17 mouse cellular contexts compared by ENCODE assay signal in genomic region chr12:17694589-17695115, GRCm38 (mm10). TPM values are rescaled to one million over a fixed set of nuclear protein-coding genes. Genes with fewer than 3 reads are reported as not detected.
DNase-seq lines count a peak whose midpoint lies in the region; ATAC-seq and TF ChIP-seq lines count a peak whose summit lies in the region.
"Had no signal": no experiment of that assay in that cellular context is flagged by ENCODE, and none has a peak within 500 bp of the region (broad histone marks: within the 10 kb centered on the region; RNA-seq: fewer than 3 reads in every experiment).

No protein-coding gene starts in this region.

- WGBS in embryonic facial prominence, embryonic 14.5 days: 85% methylated on average over 1 of the region's 1 CpGs
- WGBS in embryonic facial prominence, embryonic 10.5 days: 87% methylated on average over 1 of the region's 1 CpGs
- 65% methylated on average over 1 of the region's 1 CpGs for WGBS in forebrain, postnatal 0 days

- no peak overlapping the region for H3K4me2 ChIP-seq in embryonic facial prominence, embryonic 14.5 days (ENCODE audit: low read depth, low read length)
- no peak overlapping the region for H3K4me2 ChIP-seq in forebrain, postnatal 0 days (ENCODE audit: low read depth)
- H3K4me2 ChIP-seq: forebrain, embryonic 13.5 days; heart, embryonic 13.5 days; neural tube, embryonic 15.5 days had no signal

- no peaks in the 10 kb centered on the region for H3K27me3 ChIP-seq in embryonic facial prominence, embryonic 14.5 days (replicated peaks; ENCODE audit: control insufficient read depth, insufficient read depth, low read length)
- H3K27me3 ChIP-seq in embryonic facial prominence, embryonic 10.5 days (replicated peaks; ENCODE audit: low read depth, poor library complexity, severe bottlenecking): peaks cover 9% of the 10 kb centered on the region; the same call in 1 of the 2 replicates
- H3K27me3 ChIP-seq in megakaryocyte, embryonic 14.5 days (replicated peaks): no peaks in the 10 kb centered on the region
- no peaks in the 10 kb centered on the region; the same call in 1 of the 2 replicates for H3K27me3 ChIP-seq in forebrain, postnatal 0 days (ENCODE audit: insufficient read depth, low read length)
- H3K27me3 ChIP-seq: forebrain, embryonic 13.5 days had no signal

- H3K4me1 ChIP-seq in embryonic facial prominence, embryonic 14.5 days (ENCODE audit: control insufficient read depth, insufficient read depth, low read length): peaks cover 43% of the 10 kb centered on the region
- peaks cover 77% of the 10 kb centered on the region for H3K4me1 ChIP-seq in embryonic facial prominence, embryonic 10.5 days
- H3K4me1 ChIP-seq in megakaryocyte, embryonic 14.5 days: peaks cover 86% of the 10 kb centered on the region
- H3K4me1 ChIP-seq in forebrain, postnatal 0 days (ENCODE audit: insufficient read depth): no peaks in the 10 kb centered on the region

- H3K36me3 ChIP-seq in embryonic facial prominence, embryonic 14.5 days (ENCODE audit: control insufficient read depth, insufficient read depth, low read length): no peaks in the 10 kb centered on the region
- H3K36me3 ChIP-seq in embryonic facial prominence, embryonic 10.5 days (replicated peaks): no peaks in the 10 kb centered on the region
- H3K36me3 ChIP-seq in megakaryocyte, embryonic 14.5 days (replicated peaks; ENCODE audit: low read length): peaks cover 13% of the 10 kb centered on the region
- H3K36me3 ChIP-seq in forebrain, postnatal 0 days (ENCODE audit: insufficient read depth): no peaks in the 10 kb centered on the region
- H3K36me3 ChIP-seq: heart, embryonic 13.5 days; neural tube, embryonic 15.5 days had no signal

- H3K4me3 ChIP-seq in embryonic facial prominence, embryonic 14.5 days (ENCODE audit: low read depth, low read length): no peak overlapping the region
- H3K4me3 ChIP-seq in embryonic facial prominence, embryonic 10.5 days: no peak overlapping the region
- peak overlapping the region; percentile 38 for H3K4me3 ChIP-seq in megakaryocyte, embryonic 14.5 days (replicated peaks)
- no peak overlapping the region for H3K4me3 ChIP-seq in forebrain, postnatal 0 days (ENCODE audit: low read depth, low read length)
- H3K4me3 ChIP-seq: forebrain, embryonic 13.5 days; heart, embryonic 13.5 days; left cerebral cortex, adult 2 months; neural tube, embryonic 15.5 days had no signal

- DNase-seq in embryonic facial prominence, embryonic 14.5 days (ENCODE audit: low spot score): peak; percentile 40
- no peak for DNase-seq in embryonic facial prominence, embryonic 10.5 days (ENCODE audit: low spot score)
- peak; percentile 59 for DNase-seq in kidney, postnatal 14 days
- peak; percentile 72 for DNase-seq in thymus, postnatal 14 days
- no peak for DNase-seq in forebrain, postnatal 0 days
- no peak for DNase-seq in heart, adult 9 months (ENCODE audit: low spot score in 2 of 2)
- DNase-seq: gastrocnemius, postnatal 10 days; midbrain, embryonic 14.5 days; right cerebral cortex, postnatal 25 days had no signal

- no peaks in the 10 kb centered on the region for H3K9me3 ChIP-seq in embryonic facial prominence, embryonic 14.5 days (ENCODE audit: control insufficient read depth, low read length)
- no peaks in the 10 kb centered on the region for H3K9me3 ChIP-seq in embryonic facial prominence, embryonic 10.5 days
- no peaks in the 10 kb centered on the region for H3K9me3 ChIP-seq in megakaryocyte, embryonic 14.5 days
- no peaks in the 10 kb centered on the region for H3K9me3 ChIP-seq in forebrain, postnatal 0 days (ENCODE audit: low read length)
- H3K9me3 ChIP-seq: forebrain, embryonic 13.5 days; heart, embryonic 13.5 days; neural tube, embryonic 15.5 days had no signal

- ATAC-seq in embryonic facial prominence, embryonic 14.5 days (ENCODE audit: low read depth): no peak
- no peak for ATAC-seq in megakaryocyte, adult 5-6 weeks (ENCODE audit: poor library complexity, severe bottlenecking)
- ATAC-seq in forebrain, postnatal 0 days: no peak
- ATAC-seq: forebrain, embryonic 13.5 days; hindbrain, postnatal 0 days had no signal

- H3K9ac ChIP-seq in embryonic facial prominence, embryonic 14.5 days (ENCODE audit: low read depth, low read length): no peak overlapping the region
- no peak overlapping the region for H3K9ac ChIP-seq in forebrain, postnatal 0 days
- H3K9ac ChIP-seq: forebrain, embryonic 13.5 days; heart, embryonic 13.5 days; liver, embryonic 14.5 days; neural tube, embryonic 15.5 days had no signal

- no peak for TF ChIP-seq CTCF in forebrain, postnatal 0 days (IDR thresholded peaks at IDR 0.05; ENCODE audit: low read depth)

- no peak overlapping the region for H3K27ac ChIP-seq in embryonic facial prominence, embryonic 14.5 days (replicated peaks; ENCODE audit: low read depth, low read length)
- H3K27ac ChIP-seq in embryonic facial prominence, embryonic 10.5 days (replicated peaks): no peak overlapping the region
- no peak overlapping the region for H3K27ac ChIP-seq in forebrain, postnatal 0 days (ENCODE audit: low read depth, low read length)
- H3K27ac ChIP-seq: forebrain, embryonic 13.5 days; heart, embryonic 13.5 days; hindbrain, postnatal 0 days; left cerebral cortex, adult 2 months; liver, embryonic 14.5 days; neural tube, embryonic 15.5 days had no signal

RNA-seq across cellular contexts. Expression of gene Hpcal1, which starts 4.0 kb away (rescaled TPM):
- 57.1 and 57.7 TPM in 2 replicates for polyA plus RNA-seq in embryonic facial prominence, embryonic 14.5 days (2014; fragmentation: Nextera tagmentation; extraction: Ambion mirVana)
- polyA plus RNA-seq in embryonic facial prominence, embryonic 10.5 days (2016; fragmentation: Nextera tagmentation; extraction: Ambion mirVana): 34.2 and 37.4 TPM in 2 replicates
- polyA plus RNA-seq in megakaryocyte, embryonic 14.5 days (2012; ENCODE audit: insufficient read depth, low replicate concordance): 27.1 and 40.6 TPM in 2 replicates
- 182 and 187 TPM in 2 replicates for total RNA-seq in megakaryocyte, adult 5-6 weeks (2015)
- 63.8 and 76.0 TPM in 2 replicates for total RNA-seq in megakaryocyte, adult 5-6 weeks (2017)
- total RNA-seq in forebrain, postnatal 0 days (2014; rRNA removed): 27.7 and 46.9 TPM in 2 replicates
- polyA plus RNA-seq in forebrain, postnatal 0 days (2015; fragmentation: Nextera tagmentation; extraction: Ambion mirVana): 47.1 and 76.7 TPM in 2 replicates

Comparison
In these comparisons a context has a peak if more than half of its experiments do, and no peak if none do; other contexts are left out.
1. DNase-seq: peak in embryonic facial prominence, embryonic 14.5 days (single experiment), kidney, postnatal 14 days (single experiment) and thymus, postnatal 14 days (single experiment); none in embryonic facial prominence, embryonic 10.5 days (single experiment), forebrain, postnatal 0 days (single experiment) and heart, adult 9 months (0 of 2).